Mouse (Mus musculus) heart, embryonic 12.5 days (tissue): ENCODE measurements around the gene Prpf40b. TPM values are rescaled to one million over a fixed set of nuclear protein-coding genes. Genes with fewer than 3 reads are reported as not detected.

Source experiments
- ATAC-seq: fragments of 200-750 bp; cut with Nextera tagmentation; 2 replicates; pipeline ENCODE4 v1.8.0; 2017; ENCODE audit warnings: moderate TSS enrichment, moderate library complexity; ENCODE audit not compliant: insufficient number of reproducible peaks, low FRiP score
- H3K27ac ChIP-seq: fragments of 300-500 bp; sonication (generic); 2 replicates; pipeline ENCODE4 v1.5.1; 2016; ENCODE audit warnings: mild to moderate bottlenecking, moderate library complexity; ENCODE audit not compliant: poor library complexity, severe bottlenecking
- H3K27me3 ChIP-seq: fragments of 300-500 bp; sonication (generic); replicated peaks from 2 replicates; pipeline ENCODE4 v1.6.1; 2016; ENCODE audit warnings: mild to moderate bottlenecking, moderate library complexity
- H3K36me3 ChIP-seq: fragments of 300-500 bp; sonication (generic); 2 replicates; pipeline ENCODE4 v1.6.1; 2016; ENCODE audit warnings: mild to moderate bottlenecking, moderate library complexity
- H3K4me1 ChIP-seq: fragments of 300-500 bp; sonication (generic); replicated peaks from 2 replicates; pipeline ENCODE4 v1.6.1; 2016; ENCODE audit warnings: mild to moderate bottlenecking
- H3K4me2 ChIP-seq: fragments of 300-500 bp; sonication (generic); 2 replicates; pipeline ENCODE4 v1.6.1; 2016; ENCODE audit warnings: mild to moderate bottlenecking, moderate library complexity
- H3K4me3 ChIP-seq: fragments of 300-500 bp; sonication (generic); 2 replicates; pipeline ENCODE4 v1.5.1; 2016; ENCODE audit warnings: mild to moderate bottlenecking
- H3K9ac ChIP-seq: fragments of 300-500 bp; sonication (generic); 2 replicates; pipeline ENCODE4 v1.6.1; 2016; ENCODE audit warnings: mild to moderate bottlenecking, moderate library complexity
- H3K9me3 ChIP-seq: fragments of 300-500 bp; sonication (generic); replicated peaks from 2 replicates; pipeline ENCODE4 v1.6.1; 2016; ENCODE audit warnings: mild to moderate bottlenecking, moderate library complexity
- WGBS: fragments of 180-500 bp; shearing (Covaris S2); methylation state at CpG from one replicate; pipeline ENCODE4 v1.1.7; 2016; 5-methylcytosine and 5-hydroxymethylcytosine counted together
- polyA plus RNA-seq: library from polyadenylated mRNA; unstranded; fragments of >200 nt; fragmentation: Nextera tagmentation; extraction: Ambion mirVana; gene quantifications from 2 replicates; pipeline ENCODE4 v1.2.1, GENCODE M21; 2016

Gene Prpf40b
- polyA plus RNA-seq, 1 experiment from 2014 or later, result 44.0 TPM

- Histone ChIP-seq H3K27ac (no peak overlapping the region), H3K4me1 (peaks cover 34% of the 10 kb centered on the region), H3K27me3 (no peaks in the 10 kb centered on the region), H3K9ac (0 out of 2 replicates have a peak overlapping the region, but pooled peaks have one; percentile 9), H3K9me3 (no peaks in the 10 kb centered on the region), H3K36me3 (no peaks in the 10 kb centered on the region), H3K4me3 (no peak overlapping the region), H3K4me2 (no peak overlapping the region)
- ATAC-seq, result no peak
- WGBS, result 77% methylated on average over 6 of the region's 6 CpGs
These were observed 39.6 kb upstream of the Prpf40b start for GRCm38 (mm10) chr15:99255241-99255749.

- peaks cover 19% of the 10 kb centered on the region for H3K4me1 ChIP-seq
- WGBS, result 63% methylated on average over 8 of the region's 8 CpGs
- H3K27me3 ChIP-seq, result no peaks in the 10 kb centered on the region
- H3K36me3 ChIP-seq, result no peaks in the 10 kb centered on the region
- H3K27ac ChIP-seq, result peak overlapping the region; percentile 62; the same call in 1 of the 2 replicates
- no peaks in the 10 kb centered on the region for H3K9me3 ChIP-seq
- peak overlapping the region; percentile 12; the same call in 1 of the 2 replicates for H3K4me3 ChIP-seq
- peak overlapping the region; percentile 22; the same call in 1 of the 2 replicates for H3K9ac ChIP-seq
- peak overlapping the region; percentile 57 for H3K4me2 ChIP-seq
- peak; percentile 63 for ATAC-seq
These were observed 35.6 kb upstream of the Prpf40b start for GRCm38 (mm10) chr15:99259167-99259729.

DNA sequence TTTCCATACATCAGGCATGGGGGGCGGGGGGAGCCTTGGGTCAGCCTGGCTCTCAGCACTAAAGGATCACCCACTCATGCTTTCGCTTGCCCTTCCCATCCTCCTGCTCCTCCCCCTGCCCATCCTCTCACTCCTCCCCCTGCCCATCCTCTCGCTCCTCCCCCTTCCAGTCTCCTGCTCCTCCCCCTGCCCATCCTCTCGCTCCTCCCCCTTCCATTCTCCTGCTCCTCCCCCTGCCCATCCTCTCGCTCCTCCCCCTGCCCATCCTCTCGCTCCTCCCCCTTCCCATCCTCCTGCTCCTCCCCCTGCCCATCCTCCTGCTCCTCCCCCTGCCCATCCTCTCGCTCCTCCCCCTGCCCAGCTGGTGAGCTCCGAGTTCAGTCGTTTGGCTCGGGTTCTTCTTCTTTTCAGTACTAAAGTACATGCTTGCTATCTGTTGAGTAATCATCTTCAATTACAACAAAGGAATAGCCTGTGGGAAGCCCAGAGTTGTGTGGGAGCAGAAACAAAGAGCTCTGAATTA is 35.1 kb upstream of the Prpf40b start:
- H3K27ac ChIP-seq, result peak overlapping the region; percentile 62; the same call in 1 of the 2 replicates
- peak; percentile 66 for ATAC-seq

DNA sequence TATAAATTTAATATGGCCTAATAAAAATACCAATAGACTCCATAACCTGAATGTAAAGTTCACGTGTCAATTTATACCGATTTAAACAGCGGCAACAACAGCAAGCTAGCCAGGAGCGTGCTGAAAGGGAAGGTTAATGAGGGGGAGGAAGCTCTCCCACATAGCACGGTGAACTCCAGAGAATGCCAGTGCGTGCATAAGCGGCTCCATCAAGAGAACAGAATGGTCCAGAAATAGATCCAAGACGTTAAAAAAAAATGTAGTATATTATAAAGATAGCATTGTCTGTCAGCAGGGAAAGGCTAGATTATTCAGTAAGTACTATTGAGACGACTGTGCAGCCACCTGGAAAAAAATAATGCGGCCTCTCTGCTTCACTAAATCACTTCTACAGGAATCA is 32.2 kb upstream of the Prpf40b start:
- ATAC-seq, result no peak
- no peaks in the 10 kb centered on the region for H3K36me3 ChIP-seq
- no peak overlapping the region for H3K4me3 ChIP-seq
- no peaks in the 10 kb centered on the region for H3K9me3 ChIP-seq
- no peak overlapping the region for H3K27ac ChIP-seq
- peaks cover 18% of the 10 kb centered on the region for H3K4me1 ChIP-seq
- H3K4me2 ChIP-seq, result no peak overlapping the region
- no peaks in the 10 kb centered on the region for H3K27me3 ChIP-seq
- no peak overlapping the region for H3K9ac ChIP-seq
- WGBS, result 46% methylated on average over 10 of the region's 10 CpGs

More for the DNA sequence above, 35.1 kb upstream of the Prpf40b start:
- H3K4me1 ChIP-seq, result peaks cover 19% of the 10 kb centered on the region
- peak overlapping the region; percentile 57 for H3K4me2 ChIP-seq
- peak overlapping the region; percentile 22; the same call in 1 of the 2 replicates for H3K9ac ChIP-seq
- H3K36me3 ChIP-seq, result no peaks in the 10 kb centered on the region
- peak overlapping the region; percentile 31 for H3K4me3 ChIP-seq
- no peaks in the 10 kb centered on the region for H3K9me3 ChIP-seq
- 2% methylated on average over 7 of the region's 10 CpGs for WGBS
- H3K27me3 ChIP-seq, result no peaks in the 10 kb centered on the region

DNA sequence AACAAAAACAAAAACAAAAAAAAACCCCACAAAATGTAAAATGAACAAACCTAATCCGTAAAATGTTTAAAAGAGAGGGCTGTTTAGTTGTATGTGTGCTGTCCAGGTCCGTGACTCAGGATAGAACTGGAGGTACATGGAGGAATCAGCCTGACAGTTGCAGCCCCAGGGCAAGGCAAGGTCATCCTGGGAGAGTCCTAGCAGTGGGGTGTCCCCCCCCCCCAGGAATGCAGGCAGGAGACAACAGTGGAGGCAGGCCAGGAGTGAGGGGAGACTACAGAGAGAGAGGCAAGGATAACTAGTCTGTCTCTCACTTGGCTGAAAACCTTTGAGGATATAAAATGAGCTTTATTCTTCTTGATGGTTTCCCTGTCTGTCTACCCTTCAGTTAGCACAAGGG is 30.5 kb upstream of the Prpf40b start:
- Histone ChIP-seq H3K4me2 (no peak overlapping the region), H3K9me3 (no peaks in the 10 kb centered on the region), H3K27me3 (no peaks in the 10 kb centered on the region), H3K4me1 (peaks cover 16% of the 10 kb centered on the region), H3K4me3 (no peak overlapping the region), H3K36me3 (no peaks in the 10 kb centered on the region), H3K27ac (peak overlapping the region; percentile 13; the same call in 1 of the 2 replicates), H3K9ac (peak overlapping the region; percentile 27; the same call in 1 of the 2 replicates)
- no peak for ATAC-seq
- WGBS, result 54% methylated on average over 2 of the region's 2 CpGs

- H3K9ac ChIP-seq, result no peak overlapping the region; the same call in 1 of the 2 replicates
- peak; percentile 40; the same call in 1 of the 2 replicates for ATAC-seq
- H3K36me3 ChIP-seq, result no peaks in the 10 kb centered on the region
- peaks cover 6% of the 10 kb centered on the region for H3K4me1 ChIP-seq
- no peaks in the 10 kb centered on the region for H3K27me3 ChIP-seq
- no peaks in the 10 kb centered on the region for H3K9me3 ChIP-seq
- WGBS, result 12% methylated on average over 4 of the region's 4 CpGs
- H3K4me2 ChIP-seq, result no peak overlapping the region
- H3K27ac ChIP-seq, result no peak overlapping the region
- no peak overlapping the region for H3K4me3 ChIP-seq
These were observed 29.2 kb upstream of the Prpf40b start for GRCm38 (mm10) chr15:99265679-99266078.

DNA sequence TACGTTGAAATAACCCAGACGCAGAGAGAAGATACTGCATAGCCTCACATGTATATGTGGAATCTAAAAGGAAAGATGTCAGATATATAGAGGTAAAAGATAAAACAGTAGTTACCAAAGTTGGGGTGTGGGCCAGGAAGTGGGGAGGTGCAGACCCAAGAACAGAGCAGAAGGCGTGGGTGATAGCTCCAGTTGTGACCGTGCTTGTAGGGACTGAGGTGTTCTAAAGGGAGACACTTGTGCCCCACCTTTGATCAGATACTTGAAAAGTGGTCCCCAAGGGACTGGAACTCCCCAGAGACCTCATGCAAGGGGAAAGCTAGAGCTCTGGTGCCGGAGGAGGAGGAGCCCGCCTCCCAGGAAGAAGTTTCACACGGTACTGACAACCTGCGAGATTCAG is 18.8 kb upstream of the Prpf40b start:
- no peak overlapping the region for H3K4me2 ChIP-seq
- ATAC-seq, result no peak
- peaks cover 11% of the 10 kb centered on the region; the same call in 1 of the 2 replicates for H3K27me3 ChIP-seq
- no peaks in the 10 kb centered on the region for H3K4me1 ChIP-seq
- no peak overlapping the region for H3K4me3 ChIP-seq
- 76% methylated on average over 8 of the region's 8 CpGs for WGBS
- no peaks in the 10 kb centered on the region for H3K36me3 ChIP-seq
- H3K9me3 ChIP-seq, result no peaks in the 10 kb centered on the region
- no peak overlapping the region for H3K27ac ChIP-seq
- no peak overlapping the region for H3K9ac ChIP-seq

- ATAC-seq, result no peak
- Histone ChIP-seq H3K4me2 (no peak overlapping the region), H3K27ac (no peak overlapping the region), H3K27me3 (peaks cover 11% of the 10 kb centered on the region; the same call in 1 of the 2 replicates), H3K4me1 (no peaks in the 10 kb centered on the region), H3K4me3 (no peak overlapping the region), H3K9ac (no peak overlapping the region), H3K36me3 (no peaks in the 10 kb centered on the region), H3K9me3 (no peaks in the 10 kb centered on the region)
- WGBS, result 83% methylated on average over 7 of the region's 7 CpGs
These were observed 16.6 kb upstream of the Prpf40b start for GRCm38 (mm10) chr15:99278271-99278670.

GRCm38 (mm10) chr15:99283456-99283855 is 11.4 kb upstream of the Prpf40b start:
- H3K9ac ChIP-seq, result no peak overlapping the region
- ATAC-seq, result no peak
- H3K27me3 ChIP-seq, result peaks cover 11% of the 10 kb centered on the region; the same call in 1 of the 2 replicates
- no peaks in the 10 kb centered on the region for H3K9me3 ChIP-seq
- WGBS, result 59% methylated on average over 10 of the region's 10 CpGs
- peaks cover 17% of the 10 kb centered on the region for H3K4me1 ChIP-seq
- no peak overlapping the region for H3K4me2 ChIP-seq
- H3K27ac ChIP-seq, result no peak overlapping the region
- H3K36me3 ChIP-seq, result no peaks in the 10 kb centered on the region
- H3K4me3 ChIP-seq, result no peak overlapping the region

- peak; percentile 25; the same call in 1 of the 2 replicates for ATAC-seq
- H3K27me3 ChIP-seq, result peaks cover 8% of the 10 kb centered on the region; the same call in 1 of the 2 replicates
These were observed 10.2 kb upstream of the Prpf40b start for GRCm38 (mm10) chr15:99284527-99285188.

DNA sequence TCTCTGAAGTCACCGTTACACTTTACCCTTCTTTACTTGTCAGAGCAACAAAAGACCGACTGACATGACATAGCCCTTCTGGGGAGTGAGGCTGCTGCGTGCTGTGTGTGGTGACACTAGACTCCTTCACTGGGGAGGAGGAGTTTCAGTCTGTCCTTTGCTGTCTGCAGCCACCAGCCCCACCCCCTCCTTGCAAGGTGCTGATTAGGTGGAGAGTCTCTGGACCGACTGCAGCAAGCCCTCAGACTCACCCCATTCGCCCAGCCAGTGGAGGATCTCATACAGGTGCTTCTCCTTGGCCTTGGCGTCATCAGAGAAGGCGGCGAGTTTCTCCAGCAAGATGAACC is 9.7 kb upstream of the Prpf40b start:
- 35% methylated on average over 8 of the region's 8 CpGs for WGBS
- Histone ChIP-seq H3K9ac (no peak overlapping the region), H3K4me2 (peak overlapping the region; percentile 44; the same call in 1 of the 2 replicates), H3K36me3 (no peaks in the 10 kb centered on the region), H3K27me3 (peaks cover 3% of the 10 kb centered on the region; the same call in 1 of the 2 replicates), H3K4me3 (no peak overlapping the region), H3K9me3 (no peaks in the 10 kb centered on the region), H3K4me1 (peaks cover 17% of the 10 kb centered on the region), H3K27ac (no peak overlapping the region)
- ATAC-seq, result peak; percentile 38; the same call in 1 of the 2 replicates

More at GRCm38 (mm10) chr15:99284527-99285188, 10.2 kb upstream of the Prpf40b start:
- Histone ChIP-seq H3K36me3 (no peaks in the 10 kb centered on the region), H3K27ac (no peak overlapping the region), H3K9ac (no peak overlapping the region; the same call in 1 of the 2 replicates), H3K4me3 (no peak overlapping the region), H3K4me1 (peaks cover 17% of the 10 kb centered on the region), H3K4me2 (peak overlapping the region; percentile 44), H3K9me3 (no peaks in the 10 kb centered on the region)
- WGBS, result 30% methylated on average over 14 of the region's 14 CpGs
